Mouse (Mus musculus) midbrain, embryonic 14.5 days (tissue): ENCODE data around the gene Cox11. TPM values are rescaled to one million over a fixed set of nuclear protein-coding genes. Genes with fewer than 3 reads are reported as not detected.

Source experiments
- ATAC-seq: fragments of 200-750 bp; cut with Nextera tagmentation; 2 replicates; pipeline ENCODE4 v1.8.0; 2017; ENCODE audit warnings: moderate number of reproducible peaks, moderate library complexity; ENCODE audit not compliant: low FRiP score, low TSS enrichment
- DNase-seq: peaks from one replicate; pipeline ENCODE4 v3.0.0-alpha.2; 2015
- H3K27ac ChIP-seq: fragments of 300-500 bp; sonication (generic); replicated peaks from 2 replicates; pipeline ENCODE4 v1.5.1; 2014; ENCODE audit warnings: mild to moderate bottlenecking, low read depth, low read length, moderate library complexity
- H3K27me3 ChIP-seq: fragments of 300-500 bp; sonication (generic); 2 replicates; pipeline ENCODE4 v1.6.1; 2014; ENCODE audit warnings: low read length, control low read depth, mixed read lengths; ENCODE audit not compliant: control insufficient read depth, insufficient read depth
- H3K36me3 ChIP-seq: fragments of 300-500 bp; sonication (generic); 2 replicates; pipeline ENCODE4 v1.6.1; 2014; ENCODE audit warnings: low read length, control low read depth; ENCODE audit not compliant: control insufficient read depth, insufficient read depth
- H3K4me1 ChIP-seq: fragments of 300-500 bp; sonication (generic); 2 replicates; pipeline ENCODE4 v1.6.1; 2014; ENCODE audit warnings: mild to moderate bottlenecking, antibody characterized with exemption, low read length, control low read depth; ENCODE audit not compliant: control insufficient read depth, insufficient read depth
- H3K4me2 ChIP-seq: fragments of 300-500 bp; sonication (generic); 2 replicates; pipeline ENCODE4 v1.6.1; 2014; ENCODE audit warnings: mild to moderate bottlenecking, low read length, moderate library complexity
- H3K4me3 ChIP-seq: fragments of 300-500 bp; sonication (generic); replicated peaks from 2 replicates; pipeline ENCODE4 v1.5.1; 2014; ENCODE audit warnings: low read depth, low read length
- H3K9ac ChIP-seq: fragments of 300-500 bp; sonication (generic); replicated peaks from 2 replicates; pipeline ENCODE4 v1.6.1; 2014; ENCODE audit warnings: mild to moderate bottlenecking, low read length, moderate library complexity
- H3K9me3 ChIP-seq: fragments of 300-500 bp; sonication (generic); 2 replicates; pipeline ENCODE4 v1.6.1; 2016; ENCODE audit warnings: low read length, control low read depth, mixed read lengths; ENCODE audit not compliant: control insufficient read depth
- WGBS: fragments of 180-500 bp; shearing (Covaris S2); extraction: QIAGEN DNeasy Blood & Tissue Kit; methylation state at CpG from one replicate; pipeline ENCODE4 v1.1.7; 2014; 5-methylcytosine and 5-hydroxymethylcytosine counted together
- polyA plus RNA-seq: library from polyadenylated mRNA; unstranded; fragments of >200 nt; fragmentation: Nextera tagmentation; extraction: Ambion mirVana; gene quantifications from 2 replicates; pipeline ENCODE4 v1.2.1, GENCODE M21; 2014

The Cox11 gene
- polyA plus RNA-seq, 1 experiment from 2014 or later = 27.8 TPM

DNA sequence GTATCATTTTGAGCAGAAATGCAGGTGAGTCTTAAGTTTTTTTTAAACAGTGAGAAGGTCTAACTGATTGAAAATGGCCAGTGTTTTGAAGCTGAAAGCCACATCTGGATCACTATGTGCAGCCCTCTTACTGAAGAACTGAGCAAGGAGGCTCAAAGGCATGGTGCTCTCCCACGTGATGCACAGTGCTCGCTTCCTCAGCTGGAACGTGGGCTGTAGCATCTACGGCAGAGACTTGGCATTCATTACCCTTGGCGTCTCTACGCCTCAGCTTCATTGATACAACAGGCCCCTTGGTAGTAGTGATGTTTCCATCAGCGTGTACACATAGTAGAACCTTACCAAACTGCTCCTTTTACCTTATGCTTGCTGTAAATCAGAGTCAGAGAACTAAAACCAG is 15.5 kb upstream of the Cox11 start:
- 93% methylated on average over 7 of the region's 7 CpGs for WGBS
- Histone ChIP-seq H3K9ac (no peak overlapping the region), H3K4me2 (no peak overlapping the region), H3K4me3 (no peak overlapping the region), H3K36me3 (peaks cover 19% of the 10 kb centered on the region; the same call in 1 of the 2 replicates), H3K4me1 (no peaks in the 10 kb centered on the region), H3K27ac (no peak overlapping the region), H3K27me3 (no peaks in the 10 kb centered on the region), H3K9me3 (no peaks in the 10 kb centered on the region)
- ATAC-seq = no peak
- no peak for DNase-seq

DNA sequence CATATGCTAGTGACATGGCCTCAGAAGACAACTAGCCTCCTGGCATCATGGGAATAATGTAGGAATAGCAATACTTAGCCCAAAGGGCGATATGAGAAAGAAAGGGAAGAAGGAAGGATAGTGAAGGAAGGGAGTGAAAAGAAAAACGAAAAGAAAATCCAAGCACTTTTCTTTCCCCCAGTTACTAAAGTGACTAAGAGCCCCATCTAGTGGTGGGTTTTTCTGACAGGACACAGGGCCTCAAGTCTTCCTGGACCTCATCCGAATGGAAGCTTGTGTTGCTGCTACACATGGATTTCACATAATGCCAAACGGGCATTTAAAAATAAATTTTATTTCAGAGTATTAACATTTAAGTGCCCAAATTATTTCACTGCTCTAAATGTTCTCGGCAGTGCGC is 14.5 kb upstream of the Cox11 start:
- no peaks in the 10 kb centered on the region for H3K9me3 ChIP-seq
- 63% methylated on average over 6 of the region's 6 CpGs for WGBS
- H3K4me2 ChIP-seq = no peak overlapping the region
- DNase-seq (peak; percentile 82), ATAC-seq (no peak)
- H3K4me1 ChIP-seq = no peaks in the 10 kb centered on the region
- H3K27me3 ChIP-seq = no peaks in the 10 kb centered on the region
- H3K27ac ChIP-seq = no peak overlapping the region
- H3K9ac ChIP-seq = no peak overlapping the region
- H3K36me3 ChIP-seq = peaks cover 12% of the 10 kb centered on the region; the same call in 1 of the 2 replicates
- H3K4me3 ChIP-seq = no peak overlapping the region

DNA sequence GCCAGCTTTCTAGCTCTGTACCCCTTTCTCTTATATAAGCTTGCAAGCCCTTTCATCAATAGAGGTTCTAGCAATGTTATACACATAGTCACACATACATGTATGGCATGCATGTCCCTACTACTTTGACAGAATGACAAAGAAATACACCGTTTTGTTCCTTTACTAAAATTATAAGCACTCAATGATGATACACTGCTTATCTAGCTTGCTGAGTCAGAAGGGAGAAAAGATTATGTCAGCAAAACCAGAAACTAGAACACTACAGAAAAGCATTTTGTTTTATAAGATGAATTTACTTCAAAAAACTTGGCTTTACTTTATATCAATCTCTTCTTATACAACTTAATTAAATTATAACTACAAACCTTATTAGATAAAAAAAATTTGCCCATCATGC is 12.8 kb upstream of the Cox11 start:
- Histone ChIP-seq H3K9me3 (no peaks in the 10 kb centered on the region), H3K36me3 (peaks cover 7% of the 10 kb centered on the region; the same call in 1 of the 2 replicates), H3K4me1 (no peaks in the 10 kb centered on the region), H3K9ac (no peak overlapping the region), H3K27me3 (no peaks in the 10 kb centered on the region), H3K4me3 (no peak overlapping the region), H3K27ac (no peak overlapping the region), H3K4me2 (no peak overlapping the region)
- 85% methylated on average over 1 of the region's 1 CpGs for WGBS
- no peak for DNase-seq
- no peak for ATAC-seq

DNA sequence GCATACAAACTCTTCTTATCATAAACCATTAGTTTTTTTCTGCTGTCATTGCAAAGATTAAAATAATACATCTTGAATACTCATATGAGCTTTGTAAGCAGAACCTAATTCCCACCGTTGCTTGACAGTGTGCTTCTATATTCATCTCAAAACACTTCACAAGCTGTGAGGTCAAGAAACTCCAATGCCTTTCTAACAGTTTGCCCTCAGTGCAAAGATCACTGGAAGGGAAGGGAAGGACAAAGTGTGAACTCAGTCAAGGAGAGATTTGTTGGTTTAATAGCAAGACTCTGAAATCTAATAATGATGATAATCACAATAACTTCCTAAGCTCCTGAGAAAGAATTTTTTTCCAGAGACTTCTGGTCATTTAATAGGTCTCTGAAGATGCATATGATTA is 10.2 kb upstream of the Cox11 start:
- H3K27me3 ChIP-seq = no peaks in the 10 kb centered on the region
- no peak overlapping the region for H3K4me2 ChIP-seq
- no peak for DNase-seq
- WGBS = 87% methylated on average over 1 of the region's 1 CpGs
- no peaks in the 10 kb centered on the region for H3K36me3 ChIP-seq
- no peaks in the 10 kb centered on the region for H3K9me3 ChIP-seq
- H3K9ac ChIP-seq = no peak overlapping the region
- no peak overlapping the region for H3K27ac ChIP-seq
- no peaks in the 10 kb centered on the region for H3K4me1 ChIP-seq
- ATAC-seq = no peak
- H3K4me3 ChIP-seq = no peak overlapping the region

DNA sequence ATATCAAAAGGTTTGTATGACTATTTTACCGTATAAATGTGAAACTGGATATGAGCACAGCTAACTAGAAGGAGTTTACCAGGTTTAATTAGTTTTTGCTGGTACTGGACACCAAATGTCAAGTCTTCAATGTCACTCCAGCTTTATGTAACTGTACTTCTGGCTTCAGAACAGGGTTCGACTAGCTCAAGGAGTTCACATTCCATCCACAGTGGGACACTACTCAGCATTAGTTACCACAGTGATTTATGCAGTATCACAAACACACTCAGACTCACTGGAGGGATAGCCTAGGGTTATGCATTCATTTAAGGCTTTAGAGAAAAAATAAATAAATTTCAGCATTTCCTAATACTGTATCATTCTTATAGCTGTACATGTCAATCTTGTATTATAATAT is 5.5 kb upstream of the Cox11 start:
- Histone ChIP-seq H3K27ac (no peak overlapping the region), H3K9me3 (no peaks in the 10 kb centered on the region), H3K4me1 (peaks cover 9% of the 10 kb centered on the region), H3K4me2 (no peak overlapping the region), H3K36me3 (no peaks in the 10 kb centered on the region), H3K27me3 (no peaks in the 10 kb centered on the region), H3K4me3 (no peak overlapping the region), H3K9ac (no peak overlapping the region)
- DNase-seq (no peak), ATAC-seq (no peak)
- WGBS = 89% methylated on average over 2 of the region's 2 CpGs

DNA sequence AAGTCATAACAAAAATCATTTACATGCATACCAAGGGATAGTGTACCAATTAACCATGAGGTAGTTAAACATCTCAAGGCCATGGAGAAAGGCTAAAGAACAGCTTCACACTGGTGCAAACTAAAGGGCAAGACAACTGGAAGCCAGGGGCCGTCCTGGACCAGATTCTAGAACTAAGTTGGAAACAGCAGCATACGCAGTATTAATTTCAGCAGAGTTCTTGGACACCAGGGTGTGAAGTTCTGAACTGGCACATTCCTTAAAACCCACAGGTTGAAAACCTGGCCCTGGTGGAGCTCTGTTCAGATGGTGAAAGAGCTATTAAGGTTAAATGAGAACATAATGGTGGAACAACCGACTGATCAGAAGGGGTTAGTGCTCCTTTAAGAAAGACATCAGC is 3.3 kb upstream of the Cox11 start:
- H3K4me1 ChIP-seq = peaks cover 15% of the 10 kb centered on the region
- 89% methylated on average over 3 of the region's 3 CpGs for WGBS

DNA sequence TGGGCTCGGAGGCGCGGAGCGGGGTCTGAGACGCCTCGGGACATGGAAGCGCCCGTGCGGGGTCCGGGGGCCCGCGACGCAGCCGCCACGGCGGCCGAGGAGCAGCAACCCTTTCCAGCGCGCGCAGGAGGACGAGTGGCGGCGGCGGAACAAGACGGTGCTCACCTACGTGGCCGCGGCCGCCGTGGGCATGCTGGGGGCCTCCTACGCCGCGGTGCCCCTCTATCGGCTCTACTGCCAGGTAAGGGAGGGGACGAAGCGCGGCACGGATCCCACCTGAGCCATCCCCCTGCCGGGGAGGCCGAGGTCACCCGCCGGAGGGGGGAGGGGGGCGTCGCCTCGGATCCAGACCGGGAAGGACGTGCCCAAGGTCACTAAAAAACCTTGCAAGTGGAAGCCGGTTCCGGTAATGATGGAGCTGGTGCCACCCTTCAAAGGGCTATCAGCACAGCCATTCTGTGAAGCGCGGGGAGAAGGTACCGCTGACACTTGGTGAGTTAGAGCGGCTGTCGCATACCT is 398 bp downstream of the Cox11 start:
- H3K4me2 ChIP-seq = peak overlapping the region; percentile 73
- H3K4me1 ChIP-seq = peaks cover 23% of the 10 kb centered on the region
- peaks cover 13% of the 10 kb centered on the region for H3K36me3 ChIP-seq
- WGBS = under 1% methylated on average over 51 of the region's 54 CpGs
- H3K27ac ChIP-seq = peak overlapping the region; percentile 96
- DNase-seq (peak; percentile 66), ATAC-seq (no peak; the same call in 1 of the 2 replicates)
- H3K9me3 ChIP-seq = no peaks in the 10 kb centered on the region
- peak overlapping the region; percentile 99 for H3K9ac ChIP-seq
- peak overlapping the region; percentile 99 for H3K4me3 ChIP-seq
- H3K27me3 ChIP-seq = no peaks in the 10 kb centered on the region

More for the DNA sequence above, 3.3 kb upstream of the Cox11 start:
- H3K4me2 ChIP-seq = no peak overlapping the region
- H3K27ac ChIP-seq = no peak overlapping the region
- no peaks in the 10 kb centered on the region for H3K9me3 ChIP-seq
- H3K36me3 ChIP-seq = no peaks in the 10 kb centered on the region
- H3K4me3 ChIP-seq = no peak overlapping the region
- no peak for ATAC-seq
- no peaks in the 10 kb centered on the region for H3K27me3 ChIP-seq
- DNase-seq = no peak
- H3K9ac ChIP-seq = no peak overlapping the region

DNA sequence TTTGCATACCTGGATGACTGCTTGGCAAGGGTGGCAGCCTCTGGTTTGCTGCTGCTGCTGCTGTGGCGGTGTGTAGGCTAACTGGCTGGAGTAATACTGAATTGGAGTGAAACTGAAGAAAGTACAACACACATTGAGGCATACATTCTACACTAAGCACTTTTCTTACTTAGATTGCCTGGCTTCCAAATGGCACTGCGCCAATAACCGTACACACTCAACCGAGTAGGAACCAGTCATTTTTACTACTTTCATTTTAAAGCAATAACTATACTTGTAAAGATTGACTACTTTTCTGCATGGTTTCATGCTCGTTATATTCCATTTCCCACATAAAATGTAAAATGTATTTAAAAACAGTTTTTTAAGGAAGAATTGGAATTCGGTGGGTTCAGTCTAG is 11.8 kb downstream of the Cox11 start:
- DNase-seq (no peak), ATAC-seq (no peak)
- H3K4me1 ChIP-seq = no peaks in the 10 kb centered on the region
- H3K9me3 ChIP-seq = no peaks in the 10 kb centered on the region
- H3K9ac ChIP-seq = no peak overlapping the region
- no peak overlapping the region for H3K4me3 ChIP-seq
- 93% methylated on average over 6 of the region's 6 CpGs for WGBS
- H3K4me2 ChIP-seq = no peak overlapping the region
- no peaks in the 10 kb centered on the region for H3K27me3 ChIP-seq
- peaks cover 46% of the 10 kb centered on the region for H3K36me3 ChIP-seq
- no peak overlapping the region for H3K27ac ChIP-seq

DNA sequence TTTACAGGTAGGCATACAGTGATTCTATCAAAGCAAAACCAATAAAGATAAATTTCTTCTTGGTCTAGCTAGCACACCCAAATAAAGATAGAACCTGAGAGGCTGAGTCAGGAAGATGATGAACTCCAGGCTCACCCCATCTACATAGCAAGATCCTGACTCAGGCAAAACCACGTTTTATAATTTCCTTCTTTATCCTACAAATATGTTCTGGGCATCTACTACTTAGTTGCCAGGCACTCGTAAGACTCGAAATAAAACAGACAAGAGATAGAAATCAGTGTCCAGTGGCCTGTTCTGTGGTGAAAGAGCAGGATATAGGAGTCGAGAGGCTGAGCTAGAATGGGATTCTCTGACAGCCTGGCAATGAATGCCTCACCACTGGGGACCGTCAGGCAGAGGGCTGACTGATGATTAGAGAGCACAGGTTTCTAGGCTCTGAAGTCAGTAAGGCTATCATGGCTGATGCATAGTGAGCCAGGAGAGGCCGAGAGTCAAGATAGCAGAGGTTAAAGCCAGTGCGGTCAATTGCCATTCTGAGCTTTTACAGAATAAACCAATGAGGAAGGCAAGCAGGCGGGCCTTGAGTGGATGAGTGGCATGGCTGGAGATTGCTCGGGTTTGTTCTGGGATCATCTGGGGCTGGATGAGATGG is 12.4 kb downstream of the Cox11 start:
- WGBS = 81% methylated on average over 9 of the region's 9 CpGs
- no peaks in the 10 kb centered on the region for H3K9me3 ChIP-seq
- H3K4me3 ChIP-seq = no peak overlapping the region

More for the DNA sequence above, 12.4 kb downstream of the Cox11 start:
- no peak for DNase-seq
- H3K4me1 ChIP-seq = no peaks in the 10 kb centered on the region
- no peaks in the 10 kb centered on the region for H3K27me3 ChIP-seq
- peaks cover 40% of the 10 kb centered on the region for H3K36me3 ChIP-seq
- ATAC-seq = no peak
- H3K4me2 ChIP-seq = no peak overlapping the region
- no peak overlapping the region for H3K9ac ChIP-seq
- 0 out of 2 replicates have a peak overlapping the region, but pooled peaks have one; percentile 2 for H3K27ac ChIP-seq
